Mouse (Mus musculus) lung, postnatal 14 days (tissue): ENCODE data around the gene AC131692.1.

Source experiments
- DNase-seq: peaks from one replicate; pipeline ENCODE4 v3.0.0; 2021

Gene AC131692.1

DNA sequence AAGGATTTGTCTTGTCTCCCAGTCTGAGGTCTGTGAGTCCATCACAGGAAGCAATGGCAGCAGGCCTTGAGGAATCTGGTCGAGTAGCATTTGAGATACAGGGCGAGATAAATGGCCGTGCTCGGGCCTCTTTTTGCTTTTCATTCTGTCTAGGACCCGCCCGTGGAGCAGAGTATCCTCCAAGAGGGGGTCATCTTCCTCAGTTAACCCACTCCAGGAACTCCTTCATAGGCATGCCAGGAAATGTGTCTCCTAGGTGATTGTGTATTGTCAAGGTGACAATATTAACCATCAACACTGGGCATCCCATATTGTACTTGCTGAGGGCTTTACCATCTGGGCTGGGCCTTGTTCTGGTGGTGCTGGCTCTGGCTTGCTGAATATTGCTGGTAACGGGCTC is at the start of gene AC131692.1:
Gene AC131692.1, plus strand, starts transcription at position 301 of the 400 bp plus-strand sequence.
- no peak for DNase-seq

DNA sequence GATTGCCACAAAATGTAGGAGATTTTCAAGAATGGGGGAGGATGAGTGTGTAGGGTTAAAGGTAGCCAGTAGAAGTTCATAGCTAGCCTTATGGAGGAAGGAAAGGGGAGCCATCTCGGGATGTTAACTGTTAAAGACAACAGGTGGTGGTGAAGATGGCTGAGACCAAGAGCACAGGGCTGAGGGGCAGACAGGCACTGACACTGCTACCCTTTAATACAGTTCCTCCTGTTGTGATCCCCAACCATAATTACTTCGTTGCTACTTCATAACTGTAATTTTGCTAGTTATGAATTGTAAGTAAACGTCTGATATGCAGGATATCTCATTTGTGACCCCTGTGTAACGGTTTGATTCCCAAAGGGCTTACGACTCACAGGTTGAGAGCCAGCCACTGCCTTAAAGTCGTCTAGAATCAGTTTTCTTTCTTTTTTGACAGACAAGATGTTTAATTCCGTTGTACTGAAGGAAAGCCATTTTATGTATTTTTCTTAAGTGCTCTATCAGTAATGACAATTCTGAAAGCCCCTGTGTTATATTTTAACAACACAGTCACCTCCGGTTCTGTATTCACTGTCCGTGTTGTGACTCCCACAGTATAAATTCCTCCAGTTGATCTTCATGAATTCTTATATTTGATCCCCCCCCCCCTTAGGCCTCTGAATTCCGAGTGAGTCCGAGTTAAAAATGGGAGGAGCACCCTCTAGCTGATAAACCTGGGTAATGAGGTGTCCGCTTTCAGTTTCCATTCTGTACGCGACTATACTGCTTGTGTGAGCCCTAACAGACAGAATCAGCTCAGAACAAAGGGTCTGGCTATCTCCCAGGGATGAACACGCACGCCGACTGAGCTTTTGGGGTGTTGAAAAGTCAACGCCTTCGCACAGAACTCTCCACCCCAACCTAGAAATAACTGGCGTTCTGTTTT is 48.6 kb upstream of the AC131692.1 start:
- DNase-seq: no peak

DNA sequence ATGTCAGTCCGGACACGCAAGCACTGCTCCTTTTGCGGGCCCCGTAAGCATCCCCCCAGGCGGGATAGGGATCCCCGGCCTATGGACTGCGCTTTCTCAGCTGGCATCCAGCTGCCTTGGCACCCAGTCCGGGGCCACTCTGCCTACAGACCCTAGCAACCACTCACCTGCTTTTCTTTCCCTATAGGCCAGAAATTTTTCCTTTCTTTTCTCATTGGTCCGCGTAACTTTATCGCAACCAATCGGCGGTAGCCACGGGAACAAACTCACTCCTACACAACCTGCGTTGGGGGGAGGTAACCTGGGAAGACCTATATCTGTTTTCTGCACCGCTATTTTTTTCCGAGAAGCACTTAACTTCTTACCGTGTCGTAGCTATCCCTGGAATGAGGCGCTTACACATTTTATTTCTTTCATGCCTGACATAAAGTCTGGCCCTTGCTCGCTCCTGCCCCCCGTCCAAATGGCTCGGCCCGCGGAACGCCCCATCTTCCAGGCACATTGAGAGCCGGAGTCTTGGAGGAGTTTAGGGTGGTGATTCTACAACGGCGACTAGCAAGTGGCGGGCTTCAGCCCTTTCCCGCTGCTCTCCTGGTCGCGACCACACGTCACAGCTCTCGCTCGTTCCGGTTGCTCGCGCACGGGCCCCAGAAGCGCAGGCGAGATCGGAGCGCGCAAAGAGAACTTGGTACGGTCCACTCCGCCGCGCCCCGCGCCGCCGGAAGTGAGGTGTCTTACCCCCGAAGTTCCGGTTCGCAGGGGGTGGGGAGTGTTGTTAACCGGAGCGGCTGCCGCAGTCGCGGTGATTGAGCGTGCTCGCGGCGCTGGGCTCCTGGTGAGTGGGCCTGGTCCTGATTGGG is 47.7 kb upstream of the AC131692.1 start, which contains the start of gene Syvn1:
Gene Syvn1, plus strand, starts transcription at position 283 of the 860 bp plus-strand sequence.
- DNase-seq: peak; percentile 88

DNA sequence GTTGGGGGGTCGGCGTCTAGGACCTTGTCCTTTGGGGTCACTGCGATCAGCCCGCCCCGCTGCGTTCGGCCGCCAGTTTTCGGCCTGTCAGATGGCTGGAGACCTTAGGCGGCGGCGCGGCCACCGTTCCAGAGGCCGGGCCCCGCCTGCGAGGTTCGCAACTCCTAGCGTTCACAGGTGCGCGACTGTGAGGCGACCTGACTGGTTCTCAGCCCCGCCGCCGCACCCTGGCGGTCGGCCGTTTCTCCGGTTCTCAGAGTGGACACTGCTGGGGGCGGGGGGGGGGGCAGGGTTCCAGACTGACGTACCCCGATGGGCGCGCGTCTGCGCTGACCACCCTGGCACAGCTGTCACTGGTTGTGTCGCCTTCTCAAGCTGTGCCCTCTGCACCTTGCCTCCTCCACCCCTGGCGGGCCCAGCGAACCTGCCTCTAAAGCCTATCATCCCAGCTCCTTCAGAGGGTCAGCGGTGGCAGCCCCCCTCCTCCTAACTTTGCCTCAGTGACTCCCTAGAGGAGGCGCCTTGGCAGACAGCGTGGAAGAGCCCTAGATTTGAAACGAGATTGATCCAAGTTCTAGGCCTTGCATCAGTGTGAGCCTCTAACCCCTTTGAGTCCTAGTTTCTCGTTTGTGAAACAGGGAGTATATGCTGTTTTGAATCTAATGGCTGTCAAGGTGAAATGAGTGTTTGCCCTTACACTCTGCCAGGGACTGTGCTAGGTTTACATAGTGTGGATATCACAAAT is 46.9 kb upstream of the AC131692.1 start:
- no peak for DNase-seq

DNA sequence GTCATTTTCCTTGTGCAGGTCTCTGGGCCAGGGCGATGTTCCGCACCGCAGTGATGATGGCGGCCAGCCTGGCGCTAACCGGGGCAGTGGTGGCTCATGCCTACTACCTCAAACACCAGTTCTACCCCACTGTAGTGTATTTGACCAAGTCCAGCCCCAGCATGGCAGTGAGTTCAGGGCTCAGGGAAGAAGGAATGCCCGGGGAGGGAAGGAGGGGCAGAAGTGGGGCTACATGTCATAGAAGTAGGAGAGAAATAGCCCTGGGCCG is 46.4 kb upstream of the AC131692.1 start:
- DNase-seq: no peak

DNA sequence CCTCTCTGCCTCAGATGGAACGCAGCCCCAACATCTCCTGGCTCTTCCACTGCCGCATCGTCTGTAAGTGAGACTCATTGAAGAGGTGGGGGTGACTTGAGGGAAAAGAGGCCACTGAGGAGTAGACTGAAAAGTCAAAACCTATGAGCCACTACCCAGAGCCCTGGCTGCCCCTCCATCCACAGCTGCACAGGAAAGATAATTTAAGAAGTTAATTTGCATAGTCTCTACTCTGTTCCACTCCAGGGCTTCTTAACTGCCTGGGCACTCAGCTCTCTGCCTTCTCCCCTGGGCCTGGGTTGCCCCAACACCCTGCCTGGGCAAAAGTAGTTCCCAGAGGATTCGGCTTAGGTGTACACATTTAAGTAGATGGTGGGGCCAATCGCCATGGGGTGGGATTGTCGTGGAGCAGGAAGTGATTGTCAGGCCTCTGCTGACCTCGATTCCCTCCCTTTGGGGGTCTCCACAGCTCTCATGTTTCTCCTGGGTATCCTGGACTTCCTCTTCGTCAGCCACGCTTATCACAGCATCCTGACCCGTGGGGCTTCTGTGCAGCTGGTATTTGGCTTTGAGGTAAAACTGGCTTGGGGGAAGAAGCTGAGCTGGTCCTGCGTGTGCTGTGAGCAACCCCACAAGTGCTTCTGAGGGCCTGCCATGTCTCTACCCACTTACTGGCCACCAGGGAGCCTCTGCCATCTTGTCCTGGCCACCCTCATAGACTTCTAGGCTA is 45.4 kb upstream of the AC131692.1 start:
- no peak for DNase-seq

DNA sequence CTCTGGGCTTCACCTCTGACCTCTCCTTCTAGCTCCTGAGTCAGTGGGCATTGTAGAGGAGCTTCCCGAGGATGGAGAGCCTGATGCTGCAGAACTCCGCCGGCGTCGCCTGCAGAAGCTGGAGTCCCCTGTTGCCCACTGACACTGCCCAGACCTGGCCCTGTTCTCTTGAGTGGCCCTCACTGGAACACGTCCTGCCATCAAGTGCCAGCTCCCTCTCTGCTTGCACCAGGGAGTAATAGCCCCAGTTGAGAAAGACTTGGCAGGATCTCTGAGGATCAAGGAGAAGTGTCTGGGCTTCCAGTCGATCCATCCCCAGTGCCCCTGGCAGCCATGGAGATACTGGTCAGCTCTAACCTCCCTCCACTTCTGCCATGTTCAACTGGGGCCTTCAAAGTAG is 41.7 kb upstream of the AC131692.1 start:
- DNase-seq: no peak

DNA sequence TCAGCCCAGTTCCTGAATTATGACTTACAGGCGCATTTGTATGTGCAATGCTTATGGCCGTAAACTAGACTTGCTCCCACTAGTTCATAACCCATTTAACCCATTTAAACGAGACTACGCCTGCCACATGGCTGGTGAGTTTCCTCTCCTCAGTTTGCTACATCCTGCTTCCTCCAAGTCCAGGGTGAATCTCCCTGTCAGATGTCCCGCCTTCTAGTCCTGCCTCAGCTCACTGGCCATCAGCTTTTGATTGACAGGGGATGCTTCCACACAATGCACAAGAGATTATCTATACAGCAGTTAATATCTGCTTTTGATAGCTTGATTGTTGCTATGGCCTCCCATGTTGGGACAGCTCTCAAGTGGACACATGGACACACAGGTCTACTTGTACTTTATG is 39.9 kb upstream of the AC131692.1 start:
- DNase-seq: no peak

DNA sequence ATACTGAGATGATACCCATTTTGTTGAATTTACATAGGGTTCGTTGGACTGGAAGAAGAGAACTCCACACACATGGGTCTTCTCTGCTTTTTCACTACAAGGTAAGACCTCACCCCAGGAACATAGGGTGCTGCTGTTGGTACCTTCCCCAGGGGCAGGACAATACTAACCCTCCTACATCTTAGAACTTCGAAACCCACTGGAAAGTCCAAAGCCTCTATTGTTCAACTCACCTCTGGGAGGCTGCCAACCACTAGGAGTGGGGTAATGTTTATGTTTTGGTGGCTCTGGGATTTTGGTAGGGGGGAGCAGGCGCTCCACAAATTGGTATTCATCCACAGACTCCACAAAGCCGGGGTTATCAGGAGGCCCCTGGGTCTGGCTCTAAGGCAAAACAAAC is 37.5 kb upstream of the AC131692.1 start:
- no peak for DNase-seq

DNA sequence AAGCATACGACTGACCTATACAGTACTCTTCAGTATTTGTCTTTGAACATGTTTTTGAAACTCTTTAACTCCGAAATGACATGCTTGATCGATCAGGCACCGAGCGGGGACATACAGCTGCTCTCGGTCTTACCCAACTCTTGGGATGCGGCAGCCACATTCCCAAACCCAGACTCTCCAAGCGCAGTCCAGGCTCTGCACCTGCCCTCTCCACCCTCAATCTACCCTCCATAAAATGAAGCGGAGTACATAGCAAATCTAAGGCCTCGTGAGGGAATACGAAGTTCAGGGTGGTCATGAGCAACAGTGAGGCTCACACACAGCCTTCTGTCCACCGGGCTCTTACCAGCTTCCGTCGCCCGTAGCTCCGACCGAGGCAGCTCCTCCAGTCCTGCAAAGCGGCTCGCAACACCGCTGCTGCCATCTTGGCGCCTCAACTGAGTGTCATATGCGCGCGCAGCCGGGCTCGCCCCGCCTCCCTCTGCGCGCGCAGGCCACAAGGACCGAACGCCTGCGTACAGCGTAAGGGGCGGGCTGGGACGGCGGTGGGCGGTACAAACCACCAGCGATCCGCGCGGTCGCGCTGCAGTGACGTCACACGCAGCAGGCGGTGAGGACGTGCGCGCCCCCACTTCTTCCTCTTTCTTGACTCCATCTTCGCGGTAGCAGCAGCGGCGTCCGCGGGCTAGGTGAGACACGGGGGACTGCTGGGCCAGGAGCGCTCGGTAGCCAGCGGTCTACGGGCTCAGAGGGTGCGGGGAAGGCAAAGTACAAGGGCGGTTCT is 36.7 kb upstream of the AC131692.1 start, which contains the start of the genes Mrpl49 and Fau:
Gene Mrpl49, minus strand, starts transcription at position 473 of the 784 bp plus-strand sequence.
Gene Fau, plus strand, starts transcription at position 532 of the 784 bp plus-strand sequence.
- DNase-seq: peak; percentile 99

DNA sequence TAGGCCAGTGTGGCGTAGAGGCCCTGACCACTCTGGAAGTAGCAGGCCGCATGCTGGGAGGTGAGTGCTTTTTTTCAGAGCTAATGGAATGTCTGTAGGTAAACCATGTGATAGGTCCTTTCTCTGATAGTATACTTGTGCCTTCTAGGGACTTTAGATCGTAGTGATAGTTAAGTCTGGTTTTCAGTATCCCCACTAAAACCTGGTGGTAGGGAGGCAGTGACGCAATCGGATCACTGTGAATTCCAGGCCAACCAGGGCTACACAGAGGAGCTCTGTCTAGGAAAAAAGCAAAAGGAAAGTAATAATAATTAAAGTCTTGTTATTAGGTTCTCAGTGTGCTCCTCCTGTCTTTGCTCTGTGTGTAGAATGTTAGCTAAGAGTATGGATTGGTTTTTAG is 35.7 kb upstream of the AC131692.1 start:
- no peak for DNase-seq

DNA sequence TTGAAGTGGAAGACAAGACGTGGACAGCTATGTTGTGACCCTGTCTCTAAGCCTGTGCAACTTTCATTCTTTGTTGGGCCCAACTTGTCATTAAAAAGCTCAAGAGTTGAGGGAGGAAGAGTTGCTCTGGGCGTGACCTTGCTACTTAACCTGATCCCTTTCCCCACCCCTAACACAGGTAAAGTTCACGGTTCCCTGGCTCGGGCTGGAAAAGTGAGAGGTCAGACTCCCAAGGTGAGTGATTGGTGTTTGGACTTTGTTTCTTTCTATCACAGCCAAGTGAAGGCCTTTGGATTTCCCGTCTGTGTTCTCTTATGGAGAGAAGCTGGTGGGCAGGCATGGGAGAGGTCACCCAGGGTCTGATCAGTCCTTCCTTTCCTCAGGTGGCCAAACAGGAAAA is 35.3 kb upstream of the AC131692.1 start:
- no peak for DNase-seq

DNA sequence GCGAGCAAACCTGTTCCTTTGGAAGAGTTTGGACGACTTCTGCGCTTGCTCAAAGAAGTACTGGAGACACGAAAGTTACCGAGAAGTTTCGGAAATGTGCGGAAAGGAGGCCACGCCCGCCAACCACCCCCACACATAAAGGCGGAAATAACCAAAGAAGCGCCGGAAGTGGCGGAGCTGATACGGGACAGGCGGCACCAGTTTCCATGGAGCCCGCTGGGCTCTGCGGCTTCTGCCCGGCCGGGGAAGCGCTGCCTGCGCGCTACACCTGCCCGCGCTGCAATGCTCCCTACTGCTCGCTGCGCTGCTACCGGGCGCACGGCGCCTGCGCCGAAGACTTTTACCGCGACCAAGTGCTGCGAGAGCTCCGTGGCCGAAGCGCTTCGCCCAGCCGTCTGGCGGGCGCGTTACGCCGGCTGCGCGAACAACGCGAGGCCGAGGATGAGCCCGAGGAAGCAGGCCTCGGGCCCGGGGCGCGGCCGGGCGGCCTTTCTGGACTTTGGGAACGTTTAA is 33.1 kb upstream of the AC131692.1 start, which contains the start of gene Znhit2:
Gene Znhit2, plus strand, starts transcription at position 172 of the 513 bp plus-strand sequence.
- DNase-seq: peak; percentile 95

DNA sequence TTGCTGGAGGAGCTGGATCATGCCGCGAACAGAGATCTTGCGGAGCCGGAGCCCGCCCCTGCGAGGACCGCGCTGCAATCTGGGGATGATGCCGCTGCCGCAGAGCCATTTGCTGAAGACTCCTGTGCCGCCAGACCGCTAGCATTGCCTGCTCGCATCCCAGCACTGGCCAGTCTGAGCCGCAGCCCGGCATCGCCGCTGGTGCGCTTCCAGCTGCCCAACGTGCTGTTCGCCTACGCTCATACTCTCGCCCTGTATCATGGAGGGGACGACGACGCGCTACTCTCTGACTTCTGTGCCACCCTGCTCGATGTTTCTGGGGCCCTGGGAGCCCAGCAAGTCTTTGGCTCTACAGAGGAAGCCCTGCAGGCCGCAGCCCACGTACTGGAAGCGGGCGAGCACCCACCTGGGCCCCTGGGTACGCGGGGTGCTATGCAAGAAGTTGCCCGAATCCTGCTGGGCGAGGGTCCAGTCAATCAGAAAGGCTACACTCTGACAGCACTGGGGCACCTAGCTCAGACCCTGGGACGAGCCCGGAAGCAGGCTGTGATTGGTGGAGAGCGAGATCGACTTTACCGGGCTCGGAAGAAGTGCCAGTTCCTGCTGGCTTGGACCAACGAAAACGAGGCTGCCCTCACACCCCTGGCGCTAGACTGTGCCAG is 32.4 kb upstream of the AC131692.1 start:
- peak; percentile 33 for DNase-seq

DNA sequence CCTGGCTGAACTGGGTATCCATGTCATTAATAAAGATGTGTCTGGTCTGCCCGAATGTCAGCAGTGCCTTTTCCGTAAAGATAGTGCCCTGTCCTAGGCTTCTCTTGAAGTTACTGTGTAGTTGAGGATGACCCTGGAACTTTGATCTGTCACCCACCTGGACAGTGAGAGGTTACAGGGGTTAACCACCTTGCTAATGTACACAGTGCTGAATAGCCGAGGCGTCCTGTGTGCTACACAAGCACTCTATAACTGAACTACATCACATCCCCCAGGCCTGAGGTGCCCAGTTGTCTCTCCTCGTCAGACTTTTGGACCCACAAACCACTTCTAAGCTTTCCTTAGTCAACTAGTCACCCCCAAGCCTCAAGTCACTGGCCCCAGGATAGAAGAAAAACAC is 31.8 kb upstream of the AC131692.1 start:
- no peak for DNase-seq

DNA sequence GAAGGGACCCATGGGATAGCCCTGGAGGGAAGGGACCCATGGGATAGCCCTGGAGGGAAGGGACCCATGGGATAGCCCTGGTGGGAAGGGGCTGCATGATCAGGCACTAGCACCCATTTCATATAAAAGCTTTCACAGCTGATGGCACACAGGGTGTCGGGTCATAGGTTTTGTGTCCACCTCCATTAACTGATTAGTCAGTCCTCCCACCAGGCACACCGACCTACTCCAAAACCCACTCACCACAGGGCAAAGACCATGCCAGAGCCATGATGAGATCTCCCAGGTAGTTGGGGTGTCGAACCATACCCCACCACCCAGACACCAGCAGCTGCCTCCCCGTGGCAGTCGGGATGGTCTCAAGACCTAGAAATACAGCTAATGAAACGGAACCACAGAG is 31.1 kb upstream of the AC131692.1 start:
- no peak for DNase-seq

DNA sequence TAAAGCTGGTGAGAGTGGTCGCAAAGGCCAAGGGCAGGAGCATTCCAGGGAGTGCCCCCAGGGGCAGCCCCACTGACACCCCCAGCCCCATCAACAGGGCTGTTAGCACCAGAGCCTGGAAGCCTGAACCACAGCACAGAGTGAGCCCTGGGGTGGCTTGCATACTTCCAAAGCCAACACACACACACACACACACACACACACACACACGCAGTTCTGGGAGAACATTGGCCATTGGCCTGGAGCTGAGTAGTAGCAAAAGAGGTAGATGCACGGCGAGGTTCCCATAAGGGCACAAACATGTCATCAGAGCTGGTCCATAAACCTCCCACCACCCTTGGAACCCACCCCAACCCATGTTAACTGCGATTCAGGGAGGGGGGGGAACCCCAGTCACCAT is 27.6 kb upstream of the AC131692.1 start:
- DNase-seq: no peak

DNA sequence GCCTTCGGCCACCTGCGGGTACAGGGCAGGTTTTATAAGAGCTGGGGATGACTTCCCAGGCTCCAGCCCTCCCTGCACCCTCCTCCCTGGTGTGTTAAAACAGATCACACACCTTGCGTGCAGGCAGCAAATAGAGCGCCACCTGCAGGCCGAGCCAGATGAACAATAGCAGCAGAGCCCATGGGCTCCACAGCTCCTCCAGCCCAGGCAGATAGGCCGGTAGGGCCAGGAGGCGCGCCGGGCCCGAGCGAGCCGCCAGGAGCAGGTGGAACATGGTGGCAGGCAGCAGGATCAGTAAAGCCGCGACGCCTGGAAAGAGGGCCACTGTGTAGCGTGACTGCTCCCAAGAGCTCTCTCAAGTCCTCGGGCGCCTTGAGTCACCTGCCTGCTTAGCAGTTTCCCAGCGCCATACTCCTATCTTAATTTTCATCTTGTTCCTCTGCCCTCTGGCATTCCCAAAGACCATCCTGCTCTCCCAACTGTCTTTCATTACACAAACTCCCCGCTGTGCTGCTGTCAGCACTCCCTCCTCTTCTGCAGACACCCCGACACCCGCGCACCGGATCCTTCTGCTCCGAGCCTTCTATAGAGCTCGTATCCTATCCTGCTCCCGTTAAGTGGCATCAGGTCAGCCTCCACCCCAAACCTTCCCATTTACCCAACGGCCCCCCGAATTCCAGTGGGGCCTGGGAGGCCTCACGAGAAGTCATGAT is 27.1 kb upstream of the AC131692.1 start:
- DNase-seq: peak; percentile 84

DNA sequence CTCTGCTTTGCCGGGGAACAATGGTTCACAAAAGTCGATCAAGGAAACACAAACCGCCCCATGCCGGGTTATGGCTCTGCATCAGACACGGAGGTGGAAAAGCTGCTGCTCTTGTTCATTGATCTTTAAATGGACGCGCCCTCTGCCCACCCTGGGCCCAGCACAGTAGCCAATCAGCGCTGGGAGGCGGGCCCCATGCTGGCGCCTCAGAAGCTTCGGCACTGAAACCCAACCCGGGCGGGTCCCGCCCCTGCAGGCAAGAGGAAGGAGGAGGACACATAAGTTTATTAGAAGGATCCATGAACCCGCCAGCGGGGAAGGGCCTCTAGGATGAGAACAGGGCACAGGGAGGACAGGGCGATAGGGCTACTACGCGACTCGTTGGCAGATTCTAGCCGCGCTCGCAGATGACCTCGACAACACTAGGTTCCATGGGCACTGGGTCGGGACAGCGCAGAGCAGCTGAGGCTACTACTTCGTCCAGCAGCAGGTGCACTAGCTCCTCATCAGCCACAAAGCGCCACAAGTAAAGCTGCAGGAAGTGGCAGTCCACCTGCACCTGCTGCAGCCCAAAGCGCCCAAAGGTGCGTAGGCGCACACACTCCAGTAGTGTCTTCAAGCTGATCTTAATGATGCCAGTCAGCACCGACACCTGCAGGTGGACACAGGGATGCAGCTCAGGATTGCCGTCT is 26.3 kb upstream of the AC131692.1 start, which contains the start of gene Tm7sf2:
Gene Tm7sf2, minus strand, starts transcription at position 650 of the 692 bp plus-strand sequence.
- DNase-seq: peak; percentile 90
